Mouse (Mus musculus) gastrocnemius, postnatal 14 days (tissue): Measurements from ENCODE around the gene Faap100. TPM values are rescaled to one million over a fixed set of nuclear protein-coding genes. Genes with fewer than 3 reads are reported as not detected.
"Not testable (repeated sequence)": the region's sequence is repeated elsewhere in the genome, so short reads cannot be mapped to it uniquely, and the experiment has no call there.

Experiments
- DNase-seq: peaks from one replicate; pipeline ENCODE4 v3.0.0; 2021; ENCODE audit warnings: mixed read lengths
- intact Hi-C: fragments of 180-260 bp; cut with DNase I; formaldehyde crosslinking; loops from one replicate; pipeline ENCODE4 v1.15.1; 2025; ENCODE audit warnings: low total_unique reads
- total RNA-seq, 2 experiments: library from RNA; stranded (reverse); gene quantifications; 2 replicates each; pipeline ENCODE4 v1.2.3; 2021

Faap100 gene
- total RNA-seq, 2 experiments from 2014 or later = 11.2 to 16.0 TPM

- intact Hi-C loops = no loop called here
Observed at GRCm38 (mm10) chr11:120354304-120355276, 24.0 kb downstream of the Faap100 start.

GRCm38 (mm10) chr11:120353500-120354303, 24.9 kb downstream of the Faap100 start:
- intact Hi-C loops = no loop called here

More at GRCm38 (mm10) chr11:120354304-120355276, 24.0 kb downstream of the Faap100 start:
- DNase-seq = peak; percentile 7

GRCm38 (mm10) chr11:120352571-120353290, 25.8 kb downstream of the Faap100 start:
- intact Hi-C loops = no loop called here
- peak; percentile 35 for DNase-seq

More at GRCm38 (mm10) chr11:120353500-120354303, 24.9 kb downstream of the Faap100 start:
- DNase-seq = peak; percentile 87

- intact Hi-C loops, DNase-seq: not testable (repeated sequence)
Observed at GRCm38 (mm10) chr11:120352093-120352350, 26.5 kb downstream of the Faap100 start.

GRCm38 (mm10) chr11:120351250-120352092, 27.1 kb downstream of the Faap100 start:
- intact Hi-C loops = no loop called here
- DNase-seq = peak; percentile 18

GRCm38 (mm10) chr11:120350711-120351110, 27.9 kb downstream of the Faap100 start:
- DNase-seq = peak; percentile 29
- intact Hi-C loops = no loop called here

GRCm38 (mm10) chr11:120349986-120350702, 28.4 kb downstream of the Faap100 start:
- peak; percentile 94 for DNase-seq
- intact Hi-C loops = no loop called here

GRCm38 (mm10) chr11:120349371-120349985, 29.1 kb downstream of the Faap100 start:
- peak; percentile 33 for DNase-seq
- intact Hi-C loops = no loop called here

GRCm38 (mm10) chr11:120348684-120349370, 29.7 kb downstream of the Faap100 start:
- peak; percentile 74 for DNase-seq
- intact Hi-C loops = no loop called here

- intact Hi-C loops = no loop called here
- peak; percentile 89 for DNase-seq
Observed at GRCm38 (mm10) chr11:120347791-120348683, 30.5 kb downstream of the Faap100 start, which contains the start of gene Actg1. TSS of gene Actg1 (minus strand) at chr11:120348542.

GRCm38 (mm10) chr11:120347301-120347700, 31.3 kb downstream of the Faap100 start:
- DNase-seq = peak; percentile 3
- intact Hi-C loops = no loop called here

- peak; percentile 2 for DNase-seq
Observed at GRCm38 (mm10) chr11:120346383-120347034, 32.1 kb downstream of the Faap100 start.

GRCm38 (mm10) chr11:120345067-120345681, 33.4 kb downstream of the Faap100 start:
- peak; percentile 7 for DNase-seq

More at GRCm38 (mm10) chr11:120346383-120347034, 32.1 kb downstream of the Faap100 start:
- intact Hi-C loops = not testable (repeated sequence)

GRCm38 (mm10) chr11:120344310-120344920, 34.1 kb downstream of the Faap100 start:
- DNase-seq = peak; percentile 3
- intact Hi-C loops = no loop called here

More at GRCm38 (mm10) chr11:120345067-120345681, 33.4 kb downstream of the Faap100 start:
- intact Hi-C loops = no loop called here
